Mouse (Mus musculus) lung, postnatal 0 days (tissue): Measurements from ENCODE around the gene March9. TPM values are rescaled to one million over a fixed set of nuclear protein-coding genes. Genes with fewer than 3 reads are reported as not detected.
"Not testable (repeated sequence)": the region's sequence is repeated elsewhere in the genome, so short reads cannot be mapped to it uniquely, and the experiment has no call there.

ENCODE experiments used
- ATAC-seq: fragments of 200-750 bp; cut with Nextera tagmentation; 2 replicates; pipeline ENCODE4 v1.8.0; 2017; ENCODE audit warnings: moderate library complexity
- DNase-seq: peaks from one replicate; pipeline ENCODE4 v3.0.0-alpha.2; 2016; ENCODE audit warnings: low spot score
- H3K27ac ChIP-seq: fragments of 300-500 bp; sonication (generic); 2 replicates; pipeline ENCODE4 v1.5.1; 2014; ENCODE audit warnings: antibody characterized with exemption, mild to moderate bottlenecking, low read length, mixed read lengths
- H3K27me3 ChIP-seq: fragments of 300-500 bp; sonication (generic); replicated peaks from 2 replicates; pipeline ENCODE4 v1.6.1; 2014; ENCODE audit warnings: low read length, mixed read lengths; ENCODE audit not compliant: insufficient read depth
- H3K36me3 ChIP-seq: fragments of 300-500 bp; sonication (generic); 2 replicates; pipeline ENCODE4 v1.6.1; 2014; ENCODE audit warnings: low read length, mixed read lengths; ENCODE audit not compliant: insufficient read depth
- H3K4me1 ChIP-seq: fragments of 300-500 bp; sonication (generic); 2 replicates; pipeline ENCODE4 v1.6.1; 2014; ENCODE audit warnings: antibody characterized with exemption, low read depth, low read length, mixed read lengths; ENCODE audit not compliant: insufficient read depth
- H3K4me2 ChIP-seq: fragments of 300-500 bp; sonication (generic); replicated peaks from 2 replicates; pipeline ENCODE4 v1.6.1; 2014; ENCODE audit warnings: low read depth, mild to moderate bottlenecking, low read length, moderate library complexity, mixed read lengths
- H3K4me3 ChIP-seq: fragments of 300-500 bp; sonication (generic); 2 replicates; pipeline ENCODE4 v1.5.1; 2014; ENCODE audit warnings: low read depth, low read length
- H3K9ac ChIP-seq: fragments of 300-500 bp; sonication (generic); replicated peaks from 2 replicates; pipeline ENCODE4 v1.6.1; 2014; ENCODE audit warnings: low read depth, mild to moderate bottlenecking
- H3K9me3 ChIP-seq: fragments of 300-500 bp; sonication (generic); 2 replicates; pipeline ENCODE4 v1.6.1; 2016; ENCODE audit warnings: low read length, mixed read lengths
- CTCF ChIP-seq: IDR thresholded peaks from 2 replicates; pipeline ENCODE4 v1.5.1; 2016; ENCODE audit warnings: antibody characterized with exemption, mild to moderate bottlenecking
- EP300 ChIP-seq: IDR thresholded peaks from 2 replicates; pipeline ENCODE4 v1.6.1; 2016; ENCODE audit warnings: antibody characterized with exemption, mild to moderate bottlenecking, control low read depth
- WGBS: fragments of 180-500 bp; shearing (Covaris S2); extraction: QIAGEN DNeasy Blood & Tissue Kit; methylation state at CpG from one replicate; pipeline ENCODE4 v1.1.7; 2014; 5-methylcytosine and 5-hydroxymethylcytosine counted together
- polyA plus RNA-seq: library from polyadenylated mRNA; unstranded; fragments of >200 nt; fragmentation: Nextera tagmentation; extraction: Ambion mirVana; gene quantifications from 2 replicates; pipeline ENCODE4 v1.2.1, GENCODE M21; 2015

Gene March9
- polyA plus RNA-seq, 1 experiment from 2014 or later, result 0.86 TPM

- Histone ChIP-seq H3K4me3 (peak overlapping the region; percentile 62), H3K9ac (peak overlapping the region; percentile 82), H3K4me1 (peaks cover 3% of the 10 kb centered on the region; the same call in 1 of the 2 replicates), H3K27me3 (0 out of 2 replicates have a peak, but pooled peaks cover 7% of the 10 kb centered on the region), H3K27ac (peak overlapping the region; percentile 77), H3K4me2 (peak overlapping the region; percentile 90), H3K9me3 (no peaks in the 10 kb centered on the region), H3K36me3 (peaks cover 20% of the 10 kb centered on the region)
- 7% methylated on average over 37 of the region's 37 CpGs for WGBS
- ATAC-seq (no peak), DNase-seq (no peak)
- TF ChIP-seq EP300 (no peak), CTCF (no peak)
These were observed 4.2 kb upstream of the March9 start for GRCm38 (mm10) chr10:127063913-127064870.

- peak; percentile 98 for DNase-seq
- TF ChIP-seq CTCF, result no peak
- TF ChIP-seq EP300, result no peak
- ATAC-seq, result peak; percentile 95
- 2% methylated on average over 46 of the region's 46 CpGs for WGBS
- H3K27me3 ChIP-seq, result 0 out of 2 replicates have a peak, but pooled peaks cover 7% of the 10 kb centered on the region
- peaks cover 5% of the 10 kb centered on the region; the same call in 1 of the 2 replicates for H3K4me1 ChIP-seq
- peaks cover 20% of the 10 kb centered on the region for H3K36me3 ChIP-seq
- H3K4me3 ChIP-seq, result peak within 1 kb of the TSS; percentile 62
- H3K9ac ChIP-seq, result peak within 1 kb of the TSS; percentile 82
- peak within 1 kb of the TSS; percentile 90 for H3K4me2 ChIP-seq
- no peaks in the 10 kb centered on the region for H3K9me3 ChIP-seq
- H3K27ac ChIP-seq, result peak within 1 kb of the TSS; percentile 77
These were observed 3.4 kb upstream of the March9 start, which contains the start of gene Cdk4 for GRCm38 (mm10) chr10:127063239-127063872. Cdk4 (plus strand) TSS chr10:127063534.

GRCm38 (mm10) chr10:127062503-127062902 lies 2.5 kb upstream of the March9 start:
- Histone ChIP-seq H3K4me3 (no peak overlapping the region), H3K27me3 (0 out of 2 replicates have a peak, but pooled peaks cover 7% of the 10 kb centered on the region), H3K4me1 (peaks cover 6% of the 10 kb centered on the region; the same call in 1 of the 2 replicates), H3K36me3 (peaks cover 14% of the 10 kb centered on the region; the same call in 1 of the 2 replicates), H3K4me2 (no peak overlapping the region), H3K9ac (no peak overlapping the region), H3K9me3 (no peaks in the 10 kb centered on the region), H3K27ac (0 out of 2 replicates have a peak overlapping the region, but pooled peaks have one; percentile 23)
- no peak for TF ChIP-seq CTCF
- TF ChIP-seq EP300, result no peak
- DNase-seq (peak; percentile 69), ATAC-seq (no peak)
- WGBS, result 60% methylated on average over 5 of the region's 5 CpGs

- not testable (repeated sequence) for H3K4me2 ChIP-seq, H3K9ac ChIP-seq, DNase-seq, H3K27me3 ChIP-seq, ATAC-seq, H3K4me1 ChIP-seq, H3K4me3 ChIP-seq, H3K9me3 ChIP-seq, H3K27ac ChIP-seq
- peaks cover 13% of the 10 kb centered on the region; the same call in 1 of the 2 replicates for H3K36me3 ChIP-seq
- 90% methylated on average over 4 of the region's 4 CpGs for WGBS
These were observed 2.1 kb upstream of the March9 start for GRCm38 (mm10) chr10:127062101-127062500.

GRCm38 (mm10) chr10:127061513-127061912 lies 1.5 kb upstream of the March9 start:
- ATAC-seq, result no peak
- 72% methylated on average over 2 of the region's 2 CpGs for WGBS
- H3K27me3 ChIP-seq, result 0 out of 2 replicates have a peak, but pooled peaks cover 7% of the 10 kb centered on the region

GRCm38 (mm10) chr10:127061085-127061484 lies 1.1 kb upstream of the March9 start:
- no peak for ATAC-seq
- peaks cover 4% of the 10 kb centered on the region; the same call in 1 of the 2 replicates for H3K36me3 ChIP-seq
- H3K27me3 ChIP-seq, result 0 out of 2 replicates have a peak, but pooled peaks cover 7% of the 10 kb centered on the region
- no peak overlapping the region for H3K27ac ChIP-seq
- H3K9me3 ChIP-seq, result no peaks in the 10 kb centered on the region
- 49% methylated on average over 5 of the region's 5 CpGs for WGBS
- no peak for TF ChIP-seq CTCF
- TF ChIP-seq EP300, result no peak
- DNase-seq, result no peak
- peaks cover 6% of the 10 kb centered on the region; the same call in 1 of the 2 replicates for H3K4me1 ChIP-seq
- no peak overlapping the region for H3K9ac ChIP-seq
- no peak overlapping the region for H3K4me3 ChIP-seq
- H3K4me2 ChIP-seq, result no peak overlapping the region

More at GRCm38 (mm10) chr10:127061513-127061912, 1.5 kb upstream of the March9 start:
- Histone ChIP-seq H3K4me1 (peaks cover 6% of the 10 kb centered on the region; the same call in 1 of the 2 replicates), H3K27ac (no peak overlapping the region), H3K4me2 (no peak overlapping the region), H3K9me3 (no peaks in the 10 kb centered on the region), H3K4me3 (no peak overlapping the region), H3K9ac (no peak overlapping the region), H3K36me3 (peaks cover 7% of the 10 kb centered on the region; the same call in 1 of the 2 replicates)
- TF ChIP-seq CTCF (no peak), EP300 (no peak)
- DNase-seq, result no peak
